Mouse (Mus musculus) neural tube, embryonic 10.5 days (tissue): ENCODE measurements at regions not wholly inside any gene's neighbourhood (a gene's known extent, or its start where the extent isn't known, plus 50 kb on each side); places are given as distances from the start of the nearest gene placed in this dataset.
A peak's percentile ranks its signal among the peaks of the same experiment; 100 is the strongest.
"Not testable (repeated sequence)": the region's sequence is repeated elsewhere in the genome, so short reads cannot be mapped to it uniquely, and the experiment has no call there.

Experiments used
- DNase-seq: peaks from one replicate; pipeline ENCODE4 v3.0.0-alpha.2; 2017; ENCODE audit warnings: low spot score; ENCODE audit errors: extremely low spot score

- not testable (repeated sequence) for DNase-seq
Measured at GRCm38 (mm10) chr15:53984006-53984405, 99.3 kb downstream of the Gm7489 start.

DNA sequence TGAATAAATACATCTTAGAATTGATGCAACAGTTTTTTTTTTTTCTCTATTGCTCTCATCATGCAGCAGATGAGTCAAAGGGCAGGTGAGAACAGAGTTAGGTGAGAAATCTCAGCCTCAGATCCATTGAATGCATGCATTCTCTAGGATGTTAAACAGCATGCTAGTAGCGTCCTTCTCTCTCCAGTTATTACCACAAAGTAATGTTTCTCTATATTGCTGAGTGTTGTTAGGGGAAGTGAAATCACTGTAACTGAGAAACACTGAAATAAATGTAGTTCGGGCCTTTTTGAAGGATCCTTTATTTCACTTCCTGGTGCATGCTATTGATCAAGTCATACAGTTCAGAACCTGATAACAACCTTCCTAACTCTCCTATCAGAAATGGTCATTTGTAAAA is 105.2 kb downstream of the Gm7489 start:
- no peak for DNase-seq

GRCm38 (mm10) chr15:53995199-53995868 is 110.6 kb downstream of the Gm7489 start:
- DNase-seq: no peak

- DNase-seq: no peak
Measured at GRCm38 (mm10) chr15:53998600-53999290, 114.0 kb downstream of the Gm7489 start.

GRCm38 (mm10) chr15:54033756-54034155 is 149.1 kb downstream of the Gm7489 start:
- DNase-seq: no peak

GRCm38 (mm10) chr15:54050711-54051110 is 166.0 kb downstream of the Gm7489 start:
- no peak for DNase-seq

DNA sequence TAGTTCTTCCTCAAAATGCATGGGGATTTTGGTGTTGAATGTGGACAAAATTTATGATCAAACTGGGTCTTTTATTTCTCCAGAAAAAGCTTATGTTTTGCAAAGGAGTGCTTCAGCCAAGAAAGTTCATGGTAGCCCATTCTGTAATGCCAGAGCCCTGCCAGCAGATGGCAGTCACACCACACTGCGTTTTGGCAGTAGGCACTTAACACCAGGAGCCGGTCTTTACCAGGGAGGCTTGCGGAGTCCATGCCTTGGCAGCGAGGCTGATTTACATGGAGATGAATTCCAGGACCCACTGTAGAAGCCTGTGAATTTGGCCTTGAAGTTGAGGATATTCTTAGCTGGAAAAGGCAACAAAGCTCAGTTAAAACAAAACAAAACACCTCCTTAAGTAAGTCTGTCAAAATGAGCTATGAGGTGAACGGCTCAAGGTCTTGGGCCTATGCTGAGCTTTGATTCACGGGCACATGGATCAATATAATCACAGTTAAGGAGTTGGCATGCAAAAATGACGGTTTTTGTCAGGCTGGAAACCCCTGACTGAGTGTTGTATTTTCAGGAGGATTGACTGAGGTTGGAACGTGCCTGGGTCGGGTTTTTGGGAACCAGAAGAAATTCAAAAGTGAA is 185.4 kb downstream of the Gm7489 start:
- peak; percentile 75 for DNase-seq

- no peak for DNase-seq
Measured at GRCm38 (mm10) chr15:54071732-54072131, 187.0 kb downstream of the Gm7489 start.

DNA sequence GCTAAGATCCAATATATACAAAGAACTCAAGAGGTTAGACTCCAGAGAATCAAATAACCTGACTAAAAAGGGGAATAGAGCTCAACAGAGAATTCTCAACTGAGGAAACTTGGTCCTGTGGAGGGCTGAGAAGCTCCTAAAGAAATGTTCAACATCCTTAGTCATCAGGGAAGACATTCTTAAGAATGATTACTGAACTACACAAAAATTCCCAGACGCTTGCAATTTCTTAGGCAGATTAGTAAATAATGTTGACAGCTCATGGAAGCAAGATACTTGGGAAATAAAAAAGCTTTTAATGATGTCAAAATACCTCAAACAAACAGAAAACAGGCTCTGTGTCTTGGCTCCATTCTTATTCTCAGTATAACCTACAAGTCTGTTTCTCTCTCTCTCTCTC is 206.6 kb downstream of the Gm7489 start:
- DNase-seq: no peak

DNA sequence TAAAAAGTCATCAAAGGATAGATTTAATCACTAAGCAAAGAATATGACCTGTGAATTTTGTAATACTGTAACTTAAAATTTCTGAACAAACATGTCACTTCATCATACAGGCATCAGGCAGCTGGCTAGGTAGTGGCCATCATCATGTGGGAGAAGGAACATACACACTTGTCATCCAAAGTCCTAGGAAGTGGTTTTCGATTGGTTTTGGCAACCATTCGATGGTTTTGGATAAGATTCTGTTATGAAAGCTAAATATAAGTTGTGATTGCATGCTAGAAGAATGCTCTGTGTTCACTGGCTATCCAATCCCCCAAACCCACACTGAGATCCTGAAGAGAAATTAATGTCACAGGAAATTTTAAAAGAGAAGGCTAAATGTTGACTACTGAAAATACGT is 207.7 kb downstream of the Gm7489 start:
- no peak for DNase-seq

GRCm38 (mm10) chr15:54097498-54097897 is 212.8 kb downstream of the Gm7489 start:
- DNase-seq: no peak

- DNase-seq: no peak
Measured at GRCm38 (mm10) chr15:54112406-54112805, 227.7 kb downstream of the Gm7489 start.

- DNase-seq: no peak
Measured at GRCm38 (mm10) chr15:54114096-54114512, 229.4 kb downstream of the Gm7489 start.

DNA sequence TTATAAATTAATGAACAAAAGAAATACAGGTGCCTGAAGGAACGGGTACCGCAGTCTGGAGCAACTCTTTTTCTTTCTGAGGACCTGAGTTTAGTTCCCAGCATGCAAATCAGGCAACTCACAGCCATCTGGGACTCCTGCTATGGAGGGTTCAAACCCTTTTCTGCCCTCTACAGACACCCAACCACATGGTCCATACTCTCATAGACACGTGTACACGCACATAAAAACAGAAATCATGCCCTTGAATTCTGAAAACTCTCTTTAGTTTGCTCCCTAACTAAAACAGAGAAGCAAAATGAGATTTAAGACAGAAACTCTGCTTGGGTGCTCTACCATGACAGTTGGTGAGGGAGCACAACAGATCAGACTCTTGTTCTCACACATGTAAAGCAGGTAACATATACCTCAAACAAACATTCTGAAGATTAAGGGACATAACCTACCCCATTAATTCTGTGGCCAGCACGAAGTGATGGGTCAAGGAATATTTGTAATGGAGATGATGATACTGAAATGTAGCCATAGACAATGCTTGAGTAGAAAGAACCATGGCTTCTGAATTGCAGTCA is 233.3 kb downstream of the Gm7489 start:
- no peak for DNase-seq

- DNase-seq: no peak
Measured at GRCm38 (mm10) chr15:54120456-54120855, 235.8 kb downstream of the Gm7489 start.

- DNase-seq: no peak
Measured at GRCm38 (mm10) chr15:54164350-54164749, 279.6 kb downstream of the Gm7489 start.

DNA sequence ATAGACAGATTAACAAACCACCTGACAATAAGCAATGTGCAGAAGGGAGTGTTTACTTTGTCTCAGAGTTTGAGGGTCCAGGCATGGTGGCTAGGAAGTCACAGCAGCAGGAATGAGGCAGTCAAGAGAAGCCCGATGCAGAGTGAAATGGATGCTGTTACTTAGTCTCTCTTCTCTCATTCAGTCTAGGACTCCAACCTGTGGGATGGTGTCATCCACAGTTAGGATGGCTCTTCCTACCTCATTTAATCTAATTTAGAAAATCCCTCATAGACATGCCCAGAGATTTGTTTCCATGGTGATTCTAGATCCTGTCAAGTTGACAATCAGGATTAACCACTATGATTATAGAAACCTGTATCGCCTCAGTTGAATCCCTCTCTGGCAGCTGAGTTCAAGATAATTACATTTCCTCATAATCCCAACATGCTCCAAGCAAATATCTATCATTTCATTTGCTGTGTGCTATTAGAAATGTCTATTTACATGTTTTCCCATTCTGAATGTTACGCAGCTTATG is 283.2 kb downstream of the Gm7489 start:
- no peak for DNase-seq

DNA sequence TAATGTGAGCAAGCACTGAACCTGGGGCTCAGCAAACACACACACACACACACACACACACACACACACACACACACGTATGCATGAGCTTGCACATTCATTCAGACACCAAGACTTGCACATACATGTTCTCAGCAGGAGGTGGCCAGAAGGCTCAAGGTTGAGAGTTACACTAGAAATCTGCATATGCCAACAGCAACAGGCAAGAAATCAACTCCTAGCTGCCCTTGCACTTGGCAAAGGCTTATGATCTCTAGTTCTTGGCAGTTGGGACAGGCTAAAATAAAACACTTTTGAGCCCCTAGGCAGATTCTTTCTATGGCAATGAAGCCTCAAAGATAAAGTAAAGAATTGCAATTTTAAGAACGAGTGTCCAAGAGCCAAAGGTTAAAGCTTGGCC is 292.5 kb downstream of the Gm7489 start:
- DNase-seq: no peak

- no peak for DNase-seq
Measured at GRCm38 (mm10) chr15:54177791-54178190, 293.1 kb downstream of the Gm7489 start.
